Mouse (Mus musculus): ENCODE results near the gene Cracr2a.

The Cracr2a gene

GRCm38 (mm10) chr6:127625135-127625534 is 64.0 kb downstream of the Cracr2a start:
- DNase-seq (ENCODE audit: low spot score) = no peak

- no peak for DNase-seq (ENCODE audit: low spot score)
Observed at GRCm38 (mm10) chr6:127627453-127627852, 66.3 kb downstream of the Cracr2a start.

DNA sequence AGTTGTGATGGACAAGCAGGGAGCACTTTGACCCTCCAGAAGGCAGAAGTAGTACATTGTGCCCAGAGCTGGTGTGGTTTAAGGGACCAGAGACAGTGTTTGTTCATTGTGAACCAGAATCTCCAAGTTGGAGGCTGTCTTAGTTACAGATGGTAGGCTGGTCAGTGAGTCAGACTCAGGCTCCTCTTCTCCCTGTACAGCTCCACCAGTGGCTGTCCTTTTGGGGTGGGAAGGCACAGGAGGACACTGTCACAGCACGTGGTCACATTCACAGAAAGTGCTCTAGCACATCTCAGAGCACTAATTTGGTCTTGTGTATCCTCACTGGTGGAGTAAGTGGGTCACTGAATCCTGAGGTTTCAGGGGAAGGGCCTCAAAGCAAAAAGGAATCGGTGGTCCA is 68.1 kb downstream of the Cracr2a start:
- no peak for DNase-seq (ENCODE audit: low spot score)

- no peak for DNase-seq (ENCODE audit: low spot score)
Observed at GRCm38 (mm10) chr6:127634858-127635257, 73.7 kb downstream of the Cracr2a start.

DNA sequence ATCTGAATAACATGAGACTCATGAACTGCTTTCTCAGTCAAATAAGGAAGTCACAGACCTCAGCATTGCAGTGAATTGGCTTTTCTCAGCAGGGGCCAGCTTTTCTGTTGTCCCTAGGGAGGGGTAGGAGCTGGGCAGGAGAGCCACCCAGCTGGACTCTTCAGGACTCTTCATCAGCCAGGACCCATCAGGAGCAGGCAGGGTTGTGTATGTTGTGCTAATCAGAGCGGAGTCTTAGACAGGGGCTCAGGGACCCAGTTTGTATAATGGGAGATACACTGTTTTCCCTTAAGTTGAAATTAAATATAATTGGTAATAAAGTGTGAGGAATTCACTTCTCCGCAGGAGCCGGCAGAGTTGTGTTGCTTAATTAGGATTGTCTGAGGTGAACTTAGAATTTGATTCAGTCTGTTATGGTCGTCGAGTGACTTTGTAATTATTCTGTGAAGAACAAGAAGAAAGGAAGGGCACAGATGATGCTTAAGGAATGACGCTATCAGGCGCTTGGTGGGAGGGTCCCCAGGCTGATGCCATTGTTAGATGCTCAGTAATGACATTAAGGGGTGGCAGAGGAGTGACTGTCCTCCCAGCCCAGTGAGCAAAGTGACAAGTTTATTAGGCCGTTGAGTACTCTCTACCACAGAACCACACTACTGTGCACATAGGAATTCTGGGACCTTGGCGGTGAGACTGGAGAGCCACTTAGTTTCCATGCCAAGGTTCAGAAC is 74.5 kb downstream of the Cracr2a start:
- no peak for DNase-seq (ENCODE audit: low spot score)

DNA sequence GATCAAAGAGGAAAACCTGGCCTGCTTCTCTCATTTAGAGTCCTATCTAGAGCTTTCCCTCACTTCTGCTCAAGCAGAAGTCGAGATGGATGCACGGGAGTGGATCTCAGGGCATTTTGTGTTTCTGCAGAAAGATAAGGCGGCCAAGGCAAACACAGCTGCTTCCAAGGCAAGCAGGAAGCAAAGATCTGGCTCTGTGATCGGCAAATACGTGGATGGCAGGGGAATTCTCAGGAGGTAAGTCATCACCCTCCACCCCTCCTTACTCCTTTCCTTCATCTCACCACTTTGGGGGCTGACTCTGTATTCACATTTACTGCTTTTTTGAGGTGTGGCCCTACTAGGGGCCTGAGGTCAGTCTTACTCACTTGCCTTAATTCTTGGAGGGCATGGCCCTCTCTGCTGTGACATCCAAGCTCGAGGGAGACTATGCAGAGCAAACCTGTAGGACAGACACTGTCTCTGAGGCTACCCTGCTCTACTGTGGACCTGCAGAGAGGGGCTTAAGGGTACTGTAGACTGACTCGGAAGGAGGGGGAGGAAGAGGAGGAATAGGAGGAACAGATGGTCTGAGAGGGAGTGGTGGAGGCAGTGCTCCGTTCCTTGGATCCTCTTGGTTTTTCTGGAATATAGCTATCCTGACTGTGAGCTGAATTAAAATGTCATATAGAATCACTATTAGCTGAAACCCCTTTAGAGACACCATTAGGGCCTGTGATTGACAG is 80.1 kb downstream of the Cracr2a start:
- DNase-seq (ENCODE audit: low spot score) = no peak

DNA sequence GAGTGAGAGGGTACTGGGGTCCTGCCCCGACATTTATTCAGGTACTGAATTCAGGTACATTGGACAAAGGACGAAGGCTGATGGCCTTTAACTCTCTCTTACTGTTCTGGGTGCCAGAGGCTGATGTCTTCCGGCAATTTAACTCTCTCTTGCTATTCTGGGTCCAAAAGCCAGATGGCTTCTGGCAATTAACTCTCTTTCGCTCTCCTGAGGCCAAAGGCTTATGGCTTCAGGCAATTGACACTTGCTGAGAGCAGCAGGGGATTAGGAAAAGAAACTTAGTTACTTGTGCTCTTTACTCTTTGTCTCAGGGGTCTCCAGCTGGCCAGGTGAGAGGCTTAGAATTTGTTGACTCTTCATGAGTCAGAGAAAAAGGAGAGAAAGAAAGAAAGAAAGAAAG is 94.8 kb downstream of the Cracr2a start:
- no peak for DNase-seq (ENCODE audit: low spot score)

- no peak for DNase-seq (ENCODE audit: low spot score)
Observed at GRCm38 (mm10) chr6:127657152-127657551, 96.0 kb downstream of the Cracr2a start.

DNA sequence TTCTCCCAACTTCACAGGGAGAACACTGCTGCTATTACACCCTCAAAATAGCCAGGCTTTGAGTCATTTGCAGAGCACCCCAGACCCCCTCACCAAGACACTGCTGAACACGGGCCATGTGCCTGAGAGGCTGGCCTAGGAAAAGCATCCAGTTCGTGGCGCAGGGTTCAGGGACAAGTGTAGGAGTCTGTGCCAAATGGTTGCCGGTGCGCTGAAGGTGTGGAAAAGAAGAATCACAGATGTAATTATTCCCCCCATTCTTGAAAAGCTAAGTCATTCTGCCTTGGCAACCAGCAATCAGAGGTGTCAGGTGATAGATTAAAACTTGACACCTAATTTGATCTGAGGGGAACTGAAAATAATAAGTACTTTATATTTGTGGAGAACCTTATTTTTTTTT is 98.3 kb downstream of the Cracr2a start:
- DNase-seq (ENCODE audit: low spot score) = no peak

- no peak for DNase-seq (ENCODE audit: low spot score)
Observed at GRCm38 (mm10) chr6:127659966-127660365, 98.8 kb downstream of the Cracr2a start.

DNA sequence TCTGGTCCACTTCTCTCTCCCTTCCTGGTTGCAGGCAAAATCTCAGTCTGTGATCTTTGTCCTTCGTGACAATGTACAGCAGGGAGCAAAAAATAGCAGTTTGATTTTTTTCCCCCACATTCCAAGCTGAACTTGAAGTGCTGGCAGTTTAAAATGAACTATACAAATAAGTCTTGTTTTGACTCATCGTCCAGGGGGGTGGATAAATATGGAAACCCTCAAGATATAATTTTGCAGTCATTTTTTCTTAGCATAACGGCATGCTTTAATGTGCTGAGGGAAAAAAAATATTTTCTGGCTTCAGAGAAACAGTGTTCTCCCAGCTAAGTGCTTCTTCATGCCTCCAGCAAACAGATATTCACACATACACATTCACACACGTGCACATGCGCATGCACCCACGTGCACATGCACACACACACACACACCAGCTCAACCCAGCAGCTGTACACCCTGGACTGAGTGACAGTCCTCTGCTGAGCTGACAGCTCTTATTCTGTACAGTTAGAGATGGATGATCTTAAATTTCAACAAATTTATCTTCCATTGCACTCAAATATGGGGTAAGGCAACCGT is 100.7 kb downstream of the Cracr2a start:
- DNase-seq (ENCODE audit: low spot score) = no peak

- DNase-seq (ENCODE audit: low spot score) = no peak
Observed at GRCm38 (mm10) chr6:127663263-127663662, 102.1 kb downstream of the Cracr2a start.

GRCm38 (mm10) chr6:127669313-127669712 is 108.2 kb downstream of the Cracr2a start:
- no peak for DNase-seq (ENCODE audit: low spot score)

DNA sequence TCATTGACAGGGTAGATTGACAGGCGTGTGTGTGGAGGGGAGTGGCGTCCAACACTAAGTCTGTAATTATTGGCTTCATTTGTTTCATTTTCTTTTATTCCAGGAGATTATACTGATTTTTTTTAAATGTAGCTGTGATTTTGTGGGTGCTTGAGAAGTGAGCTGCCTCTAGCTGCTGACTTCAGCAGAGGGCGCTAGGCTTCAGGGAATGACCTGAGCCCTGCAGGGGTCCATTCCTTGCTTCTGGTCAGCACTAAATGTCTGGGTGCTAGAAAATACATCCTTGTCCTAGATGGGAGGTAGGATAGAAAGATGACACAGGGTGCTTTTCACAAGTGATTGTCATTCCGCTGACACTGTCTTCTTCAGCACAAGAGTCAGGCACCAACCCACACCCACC is 108.9 kb downstream of the Cracr2a start:
- no peak for DNase-seq (ENCODE audit: low spot score)

DNA sequence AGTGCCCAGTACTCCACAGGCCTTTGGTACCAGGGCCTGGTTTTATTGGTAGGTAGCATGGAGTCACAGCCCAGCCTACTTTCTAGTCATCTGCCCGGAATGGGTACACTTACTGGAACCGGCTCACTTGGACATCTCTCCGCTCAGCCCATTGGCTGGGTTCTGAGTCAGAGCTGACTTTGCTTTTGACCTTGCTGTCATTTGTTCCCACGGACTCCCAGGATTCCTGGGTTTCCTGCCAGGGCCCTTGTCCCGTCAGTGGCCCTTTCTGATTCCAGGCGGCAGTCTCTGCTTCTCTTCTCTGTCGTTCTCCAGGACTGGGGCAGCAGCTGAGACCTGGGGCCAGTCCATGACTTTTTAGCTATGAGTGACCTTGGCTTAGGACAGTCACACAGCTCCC is 110.9 kb downstream of the Cracr2a start:
- no peak for DNase-seq (ENCODE audit: low spot score)

DNA sequence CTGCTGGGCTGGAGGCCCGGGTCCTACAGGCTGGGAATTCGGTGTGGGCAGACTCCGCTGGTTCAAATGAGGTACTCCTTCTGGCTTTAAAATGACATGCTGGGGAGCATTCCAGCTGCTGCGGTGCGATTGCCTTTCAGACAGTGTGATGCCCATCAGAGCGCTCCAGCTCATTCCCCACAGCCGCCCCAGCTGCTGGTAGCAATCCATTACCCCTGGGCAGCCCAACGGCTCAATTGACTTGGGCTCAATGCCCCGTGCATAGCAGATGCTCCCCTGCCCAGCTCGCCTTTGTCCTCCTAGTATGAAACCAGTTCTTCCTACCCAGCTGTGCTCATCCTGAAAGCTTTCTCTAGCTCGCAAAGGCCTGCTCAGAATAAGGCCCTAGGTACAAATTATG is 115.7 kb downstream of the Cracr2a start:
- no peak for DNase-seq (ENCODE audit: low spot score)

DNA sequence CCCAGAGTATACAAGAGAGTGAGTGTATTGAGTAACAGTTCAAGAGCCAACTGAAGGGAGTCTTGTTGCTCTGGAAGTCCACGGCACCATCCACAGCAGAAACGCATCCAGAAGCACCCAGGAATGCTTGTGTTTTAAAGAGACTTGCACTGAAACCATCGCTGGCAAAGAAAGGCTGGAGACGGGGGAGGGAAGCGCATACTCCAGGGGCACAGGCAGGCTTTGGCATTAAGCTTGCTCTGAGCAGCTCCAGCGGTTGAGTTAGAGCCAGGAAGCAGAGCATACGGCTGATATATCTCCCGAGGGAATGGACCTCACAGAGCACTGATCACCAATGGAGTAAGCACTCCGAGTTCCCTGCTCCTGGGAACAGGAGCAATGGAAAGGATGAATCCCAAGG is 117.2 kb downstream of the Cracr2a start:
- DNase-seq (ENCODE audit: low spot score) = no peak

- DNase-seq (ENCODE audit: low spot score) = no peak
Observed at GRCm38 (mm10) chr6:127678998-127679397, 117.9 kb downstream of the Cracr2a start.

DNA sequence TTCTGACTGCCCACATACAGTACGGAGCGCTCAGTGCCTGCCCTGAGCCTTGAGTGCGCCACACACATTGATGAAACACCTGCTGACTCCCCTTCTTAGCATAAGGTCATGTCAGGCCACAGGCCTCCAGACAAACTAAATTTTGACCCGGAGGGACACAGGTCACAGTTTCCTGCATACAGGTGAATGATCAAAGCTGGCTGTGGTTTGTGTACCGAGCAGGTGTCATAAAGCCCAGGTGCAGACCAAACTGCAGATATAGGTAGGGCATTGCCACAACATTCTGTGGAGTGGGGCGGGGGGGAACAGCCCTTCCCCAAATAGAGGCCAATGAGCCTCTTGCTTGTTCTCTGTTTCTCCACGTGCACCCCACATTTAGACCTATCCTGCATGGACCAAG is 119.6 kb downstream of the Cracr2a start:
- DNase-seq (ENCODE audit: low spot score) = no peak

DNA sequence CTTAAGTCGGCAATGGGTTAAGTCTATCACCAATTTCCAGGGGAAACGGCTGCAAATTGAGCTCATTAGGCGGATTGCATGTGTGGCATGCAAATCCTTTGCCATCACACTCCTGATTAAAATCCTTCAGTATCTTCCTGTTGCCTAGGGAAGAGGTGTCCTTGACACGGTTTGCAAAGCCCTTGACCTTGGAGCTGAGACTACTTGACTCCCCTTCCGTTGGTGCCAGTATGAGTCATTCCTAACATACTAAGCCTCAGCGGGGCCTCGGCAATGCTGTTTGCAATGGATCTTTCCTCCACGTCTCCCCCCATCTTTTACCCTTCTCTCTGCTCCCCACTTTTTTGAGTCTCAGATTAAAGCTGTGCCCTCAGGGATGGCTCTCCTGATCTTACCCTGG is 122.4 kb downstream of the Cracr2a start:
- no peak for DNase-seq (ENCODE audit: low spot score)

DNA sequence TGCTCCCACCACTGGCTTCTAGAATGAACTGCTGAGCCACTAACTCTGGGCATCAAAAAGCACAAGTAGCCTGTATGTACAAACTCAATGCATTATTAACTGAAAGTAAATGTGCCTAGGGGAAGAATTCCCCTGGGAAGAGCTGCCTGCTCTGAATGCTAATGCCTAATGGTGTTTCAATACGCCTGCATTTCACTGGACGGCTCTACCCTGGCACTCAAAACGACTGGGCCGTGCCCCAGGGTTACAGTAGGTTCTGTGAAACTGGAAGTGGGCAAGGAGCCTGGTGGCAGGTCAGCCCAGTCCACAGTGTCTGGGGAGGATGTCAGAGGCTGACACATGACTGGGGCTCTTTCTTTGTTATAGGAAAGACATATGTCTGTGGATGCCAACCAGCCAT is 123.8 kb downstream of the Cracr2a start:
- DNase-seq (ENCODE audit: low spot score) = no peak

DNA sequence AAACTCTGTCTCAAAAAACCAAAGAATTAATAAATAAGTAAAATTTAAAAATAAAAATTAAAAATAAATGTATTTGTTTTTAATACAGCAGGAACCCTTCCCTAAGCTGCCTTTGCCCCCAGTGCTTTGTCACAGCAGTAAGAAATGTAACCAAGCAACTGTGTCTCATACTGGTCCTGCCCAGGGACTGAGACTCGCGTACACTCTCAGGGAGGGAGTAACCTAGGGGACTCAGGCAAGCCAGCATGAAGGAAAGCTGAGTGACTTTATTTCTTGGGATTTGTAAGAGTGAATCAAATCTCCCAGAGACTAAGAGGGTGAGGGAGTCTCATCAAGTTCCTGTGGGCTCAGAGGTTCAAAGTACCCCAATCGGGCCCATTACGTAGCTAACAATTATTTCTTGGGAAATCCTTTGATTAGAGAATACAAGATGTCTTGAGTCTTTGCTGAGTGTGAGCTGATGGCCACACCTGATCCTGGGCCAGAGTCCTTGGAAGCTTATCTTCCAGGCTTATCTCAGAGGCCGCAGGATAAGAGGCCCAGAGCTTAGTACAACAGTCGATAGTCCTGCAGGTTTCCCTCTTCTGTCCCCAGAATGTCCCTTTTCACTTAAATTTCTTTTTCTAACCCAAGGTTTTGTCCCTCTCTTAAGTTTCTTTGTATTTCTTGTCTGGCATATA is 126.2 kb downstream of the Cracr2a start:
- DNase-seq (ENCODE audit: low spot score) = no peak

- DNase-seq (ENCODE audit: low spot score) = no peak
Observed at GRCm38 (mm10) chr6:127692298-127692697, 131.2 kb downstream of the Cracr2a start.

Data from MN1 (cell line).